Mouse (Mus musculus): ENCODE measurements around the gene Hs1bp3. TPM values are rescaled to one million over a fixed set of nuclear protein-coding genes. Genes with fewer than 3 reads are reported as not detected.
A peak's percentile ranks its signal among the peaks of the same experiment; 100 is the strongest.

Gene Hs1bp3
- polyA plus RNA-seq, 1 experiment, result 11.1 TPM

- no peaks in the 10 kb centered on the region for H3K9me3 ChIP-seq
- H3K27me3 ChIP-seq (replicated peaks), result peaks cover 34% of the 10 kb centered on the region
- H3K4me3 ChIP-seq (replicated peaks), result no peak overlapping the region
- no peak for TF ChIP-seq GATA1 (IDR thresholded peaks at IDR 0.05; ENCODE audit: borderline replicate concordance, low read length)
- no peak for TF ChIP-seq FLI1 (IDR thresholded peaks at IDR 0.05; ENCODE audit: low read length)
- H3K36me3 ChIP-seq (replicated peaks; ENCODE audit: low read length), result peaks cover 36% of the 10 kb centered on the region
- peaks cover 8% of the 10 kb centered on the region for H3K4me1 ChIP-seq
Observed at GRCm38 (mm10) chr12:8289499-8289898, 23.7 kb upstream of the Hs1bp3 start.

- Histone ChIP-seq H3K4me1 (peaks cover 25% of the 10 kb centered on the region), H3K36me3 (replicated peaks; ENCODE audit: low read length) (peaks cover 24% of the 10 kb centered on the region), H3K4me3 (replicated peaks) (no peak overlapping the region), H3K27me3 (replicated peaks) (peaks cover 44% of the 10 kb centered on the region), H3K9me3 (no peaks in the 10 kb centered on the region)
- TF ChIP-seq FLI1 (IDR thresholded peaks at IDR 0.05; ENCODE audit: low read length), result no peak
- no peak for TF ChIP-seq GATA1 (IDR thresholded peaks at IDR 0.05; ENCODE audit: borderline replicate concordance, low read length)
Observed at GRCm38 (mm10) chr12:8291157-8291853, 21.9 kb upstream of the Hs1bp3 start.

- Histone ChIP-seq H3K9me3 (no peaks in the 10 kb centered on the region; the same call in 1 of the 2 replicates), H3K36me3 (replicated peaks; ENCODE audit: low read length) (peaks cover under 1% of the 10 kb centered on the region), H3K4me1 (peaks cover 62% of the 10 kb centered on the region), H3K4me3 (replicated peaks) (peak overlapping the region; percentile 62), H3K27me3 (replicated peaks) (peaks cover 79% of the 10 kb centered on the region)
- no peak for TF ChIP-seq FLI1 (IDR thresholded peaks at IDR 0.05; ENCODE audit: low read length)
- TF ChIP-seq GATA1 (IDR thresholded peaks at IDR 0.05; ENCODE audit: borderline replicate concordance, low read length), result no peak
Observed at GRCm38 (mm10) chr12:8295307-8295913, 17.8 kb upstream of the Hs1bp3 start.

GRCm38 (mm10) chr12:8296154-8296553 lies 17.1 kb upstream of the Hs1bp3 start:
- TF ChIP-seq FLI1 (IDR thresholded peaks at IDR 0.05; ENCODE audit: low read length) (no peak), GATA1 (IDR thresholded peaks at IDR 0.05; ENCODE audit: borderline replicate concordance, low read length) (no peak)
- peaks cover 85% of the 10 kb centered on the region for H3K27me3 ChIP-seq (replicated peaks)

GRCm38 (mm10) chr12:8297586-8298214 lies 15.5 kb upstream of the Hs1bp3 start:
- peaks cover 90% of the 10 kb centered on the region for H3K27me3 ChIP-seq (replicated peaks)
- TF ChIP-seq GATA1 (IDR thresholded peaks at IDR 0.05; ENCODE audit: borderline replicate concordance, low read length) (no peak), FLI1 (IDR thresholded peaks at IDR 0.05; ENCODE audit: low read length) (no peak)
- H3K36me3 ChIP-seq (replicated peaks; ENCODE audit: low read length), result no peaks in the 10 kb centered on the region
- no peaks in the 10 kb centered on the region; the same call in 1 of the 2 replicates for H3K9me3 ChIP-seq
- peak overlapping the region; percentile 90 for H3K4me3 ChIP-seq (replicated peaks)
- H3K4me1 ChIP-seq, result peaks cover 83% of the 10 kb centered on the region

More at GRCm38 (mm10) chr12:8296154-8296553, 17.1 kb upstream of the Hs1bp3 start:
- Histone ChIP-seq H3K36me3 (replicated peaks; ENCODE audit: low read length) (no peaks in the 10 kb centered on the region), H3K4me1 (peaks cover 68% of the 10 kb centered on the region), H3K4me3 (replicated peaks) (no peak overlapping the region), H3K9me3 (no peaks in the 10 kb centered on the region; the same call in 1 of the 2 replicates)

GRCm38 (mm10) chr12:8298361-8299142 lies 14.7 kb upstream of the Hs1bp3 start:
- H3K36me3 ChIP-seq (replicated peaks; ENCODE audit: low read length), result no peaks in the 10 kb centered on the region
- H3K4me3 ChIP-seq (replicated peaks), result peak overlapping the region; percentile 90
- TF ChIP-seq GATA1 (IDR thresholded peaks at IDR 0.05; ENCODE audit: borderline replicate concordance, low read length), result no peak
- TF ChIP-seq FLI1 (IDR thresholded peaks at IDR 0.05; ENCODE audit: low read length), result no peak
- H3K9me3 ChIP-seq, result no peaks in the 10 kb centered on the region; the same call in 1 of the 2 replicates
- H3K4me1 ChIP-seq, result peaks cover 91% of the 10 kb centered on the region
- peaks cover 91% of the 10 kb centered on the region for H3K27me3 ChIP-seq (replicated peaks)

GRCm38 (mm10) chr12:8299143-8300110 lies 13.8 kb upstream of the Hs1bp3 start:
- Histone ChIP-seq H3K9me3 (no peaks in the 10 kb centered on the region; the same call in 1 of the 2 replicates), H3K4me1 (peaks cover 87% of the 10 kb centered on the region), H3K36me3 (replicated peaks; ENCODE audit: low read length) (no peaks in the 10 kb centered on the region), H3K27me3 (replicated peaks) (peaks cover 90% of the 10 kb centered on the region), H3K4me3 (replicated peaks) (peak overlapping the region; percentile 90)
- TF ChIP-seq FLI1 (IDR thresholded peaks at IDR 0.05; ENCODE audit: low read length) (no peak), GATA1 (IDR thresholded peaks at IDR 0.05; ENCODE audit: borderline replicate concordance, low read length) (no peak)

- peaks cover 80% of the 10 kb centered on the region for H3K4me1 ChIP-seq
- no peaks in the 10 kb centered on the region for H3K36me3 ChIP-seq (replicated peaks; ENCODE audit: low read length)
- TF ChIP-seq GATA1 (IDR thresholded peaks at IDR 0.05; ENCODE audit: borderline replicate concordance, low read length), result no peak
- no peak for TF ChIP-seq FLI1 (IDR thresholded peaks at IDR 0.05; ENCODE audit: low read length)
- H3K27me3 ChIP-seq (replicated peaks), result peaks cover 89% of the 10 kb centered on the region
- no peaks in the 10 kb centered on the region; the same call in 1 of the 2 replicates for H3K9me3 ChIP-seq
- H3K4me3 ChIP-seq (replicated peaks), result no peak overlapping the region
Observed at GRCm38 (mm10) chr12:8300111-8300480, 13.1 kb upstream of the Hs1bp3 start.

Measured in megakaryocyte, embryonic 14.5 days (primary cell).